Mouse (Mus musculus): Measurements from ENCODE around the gene Nell2. TPM values are rescaled to one million over a fixed set of nuclear protein-coding genes. Genes with fewer than 3 reads are reported as not detected.
"Not testable (repeated sequence)": the region's sequence is repeated elsewhere in the genome, so short reads cannot be mapped to it uniquely, and the experiment has no call there.

Nell2 gene
- total RNA-seq, 4 experiments from 2014 or later, result 3.1 to 5.2 (median 4.5) TPM

GRCm38 (mm10) chr15:95237021-95237420 is 291.3 kb downstream of the Nell2 start:
- DNase-seq, result not testable (repeated sequence)

DNA sequence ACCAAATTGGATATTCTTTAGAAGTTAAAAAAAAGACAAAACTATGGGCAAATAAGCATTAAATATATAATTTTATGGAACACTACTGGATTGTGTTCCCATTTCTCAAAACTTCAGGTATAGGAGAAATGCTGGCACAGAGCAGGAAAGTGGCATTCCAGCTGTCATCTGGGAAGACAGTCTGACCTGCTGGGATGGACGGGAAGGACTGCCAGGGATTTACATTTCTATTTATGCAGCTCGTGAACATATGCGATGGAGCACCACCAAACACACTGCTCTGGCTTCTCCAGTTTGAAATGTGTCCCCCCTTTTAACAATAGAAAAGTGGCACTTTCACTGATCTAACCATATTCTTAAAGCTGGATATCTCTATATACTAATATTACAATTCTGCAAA is 291.9 kb downstream of the Nell2 start:
- no peak for DNase-seq

- DNase-seq, result no peak
Measured at GRCm38 (mm10) chr15:95231171-95231570, 297.2 kb downstream of the Nell2 start.

GRCm38 (mm10) chr15:95216640-95217365 is 311.6 kb downstream of the Nell2 start:
- DNase-seq, result no peak

DNA sequence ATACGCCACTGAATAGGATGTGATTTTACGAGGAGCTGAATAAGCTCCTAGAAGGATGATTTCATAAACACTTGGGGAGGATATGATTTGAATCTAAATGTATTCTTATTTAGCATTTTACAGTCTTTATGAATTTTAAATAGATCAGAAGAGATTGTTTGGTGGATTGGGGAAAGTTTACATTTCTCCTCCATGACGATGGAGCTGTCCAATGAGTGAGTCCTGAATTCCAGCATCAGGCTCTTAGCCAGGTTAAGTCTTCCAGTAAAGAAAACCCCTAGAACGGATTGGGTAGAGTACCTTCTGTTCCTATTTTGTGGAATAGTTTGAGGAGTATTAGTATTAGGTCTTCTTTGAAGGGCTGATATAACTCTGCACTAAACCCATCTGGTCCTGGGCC is 317.8 kb downstream of the Nell2 start:
- DNase-seq, result no peak

GRCm38 (mm10) chr15:95209186-95209585 is 319.2 kb downstream of the Nell2 start:
- DNase-seq, result no peak

- no peak for DNase-seq
Measured at GRCm38 (mm10) chr15:95193661-95194280, 334.6 kb downstream of the Nell2 start.

DNA sequence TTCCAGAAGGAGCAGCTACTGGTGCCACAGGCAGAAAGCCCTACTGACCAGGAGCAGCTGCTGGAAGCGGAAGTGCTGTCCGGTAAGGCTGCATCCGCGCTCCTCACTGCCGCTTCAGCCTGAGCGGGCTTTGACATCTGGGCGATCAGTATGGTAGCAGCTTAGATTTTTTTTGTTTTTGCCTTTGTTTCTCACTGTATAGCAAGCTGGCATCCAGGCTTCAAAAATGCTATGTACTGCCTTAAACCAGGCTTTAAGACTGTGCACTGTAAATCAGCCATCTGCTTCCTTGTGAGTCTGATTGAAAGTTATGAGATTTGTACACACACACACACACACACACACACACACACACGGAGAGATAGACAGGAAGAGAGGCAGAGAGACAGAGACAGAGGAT is 335.4 kb downstream of the Nell2 start:
- DNase-seq, result no peak

DNA sequence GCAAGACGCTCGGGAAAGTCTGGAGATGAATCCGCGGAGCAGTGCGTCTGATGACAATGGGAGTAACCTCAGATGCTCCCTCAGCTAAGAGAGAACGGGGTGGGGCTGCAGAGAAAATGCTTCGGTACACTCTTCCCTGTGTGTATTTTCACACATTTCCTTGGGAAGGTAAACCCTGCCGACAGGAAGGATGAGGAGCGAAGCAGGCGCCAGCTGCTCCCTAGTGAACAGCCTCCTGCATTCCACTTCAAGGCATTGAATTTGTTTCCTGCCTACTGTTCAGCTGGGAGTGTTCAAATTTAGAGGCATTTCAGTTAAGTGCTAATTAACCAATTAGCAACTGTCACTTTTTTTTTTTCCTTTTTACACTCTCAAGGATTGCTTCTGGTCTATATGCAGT is 342.1 kb downstream of the Nell2 start:
- no peak for DNase-seq

DNA sequence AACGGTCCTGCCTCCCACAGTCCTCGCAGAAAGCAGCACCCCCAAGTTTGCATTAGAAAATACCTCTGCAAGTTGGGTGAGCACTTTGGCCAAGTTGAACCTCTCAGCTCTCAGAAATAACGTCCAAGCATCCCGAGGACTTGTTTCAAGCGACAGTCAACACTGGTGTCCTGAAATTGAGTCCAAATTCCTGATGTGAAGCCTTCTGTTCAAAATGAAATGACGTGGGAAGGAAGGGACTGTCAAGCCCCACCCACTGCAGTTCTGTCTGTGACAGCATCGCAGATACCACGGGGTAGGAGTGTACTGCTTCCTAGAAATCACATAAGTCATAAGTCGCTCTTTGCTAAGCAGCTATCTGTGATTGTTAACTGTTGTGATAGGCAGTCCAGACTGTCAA is 342.9 kb downstream of the Nell2 start:
- DNase-seq, result no peak

DNA sequence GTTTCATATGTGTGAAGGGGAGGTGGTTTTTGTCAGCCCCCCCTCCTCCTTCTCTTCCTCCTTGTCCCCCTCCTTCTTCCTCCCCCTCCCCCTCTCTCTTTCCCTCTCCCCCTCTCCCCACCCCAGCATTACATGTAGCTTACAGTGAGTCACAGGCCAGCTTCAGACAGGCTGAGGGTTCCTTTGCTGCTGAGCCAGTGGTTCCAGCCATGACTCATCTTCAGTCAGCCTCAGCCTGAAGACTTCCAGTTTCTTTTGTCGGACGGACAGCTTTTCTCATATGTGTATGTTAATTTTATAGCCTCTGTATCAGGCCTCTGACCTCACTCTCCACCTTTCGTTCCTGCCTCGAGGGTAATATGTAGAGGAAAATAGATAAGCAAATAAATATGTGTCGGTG is 344.9 kb downstream of the Nell2 start:
- no peak for DNase-seq

GRCm38 (mm10) chr15:95156828-95157227 is 371.5 kb downstream of the Nell2 start:
- DNase-seq, result no peak

DNA sequence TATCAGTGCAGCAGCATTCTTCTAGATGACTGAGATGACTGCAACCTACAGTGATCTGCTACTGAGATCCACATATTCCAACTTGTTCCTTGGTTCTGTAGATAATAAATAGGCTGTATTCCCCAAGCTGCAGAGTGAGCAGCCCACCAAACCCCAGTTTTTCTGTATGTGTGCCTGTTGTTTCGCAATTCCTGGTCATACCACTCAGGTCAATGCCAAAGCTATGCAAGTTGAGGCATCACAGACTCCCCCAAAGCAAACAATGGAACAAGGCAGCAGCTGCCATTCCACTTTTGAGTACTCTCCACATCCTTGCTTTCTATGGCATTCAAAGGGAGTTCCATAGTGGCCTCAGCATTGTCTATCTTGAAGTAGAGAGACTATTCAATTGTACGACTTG is 383.2 kb downstream of the Nell2 start:
- DNase-seq, result no peak

- DNase-seq, result no peak
Measured at GRCm38 (mm10) chr15:95144131-95144530, 384.2 kb downstream of the Nell2 start.

DNA sequence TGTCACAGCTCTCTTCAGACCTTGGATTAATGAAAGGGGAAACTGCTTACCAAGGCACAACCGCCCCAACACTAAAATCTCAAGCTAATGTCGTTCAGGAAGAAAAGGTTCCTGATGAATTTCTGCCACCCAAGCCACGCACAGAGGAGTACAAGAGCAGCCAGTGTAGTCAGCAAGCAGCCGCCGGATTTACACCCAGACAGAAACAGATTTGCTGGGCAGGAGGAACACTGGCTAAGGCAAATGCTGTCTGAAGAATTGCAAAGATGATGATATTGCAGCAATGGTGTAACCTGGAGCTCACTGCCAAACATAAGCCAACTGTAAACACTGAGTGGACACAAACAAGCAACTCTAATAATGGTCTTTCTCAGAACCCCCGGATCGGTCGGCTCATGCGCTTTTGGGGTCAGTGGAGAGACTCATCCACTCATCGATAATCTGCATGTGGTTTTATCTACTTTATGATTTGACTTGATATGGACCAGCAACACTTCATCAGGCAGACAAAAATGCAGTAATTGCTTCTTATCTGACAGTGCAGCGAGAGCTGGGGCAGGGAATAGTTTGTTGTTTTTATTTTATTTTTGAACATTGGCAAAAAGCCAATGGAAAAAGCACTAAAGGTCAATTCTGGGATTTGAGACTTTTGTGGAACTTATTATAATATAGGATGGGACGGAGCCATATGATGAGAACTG is 389.5 kb downstream of the Nell2 start:
- no peak for DNase-seq

- DNase-seq, result no peak
Measured at GRCm38 (mm10) chr15:95137018-95137810, 391.1 kb downstream of the Nell2 start.

- DNase-seq, result no peak
Measured at GRCm38 (mm10) chr15:95135926-95136609, 392.3 kb downstream of the Nell2 start.

GRCm38 (mm10) chr15:95131401-95131800 is 397.0 kb downstream of the Nell2 start:
- no peak for DNase-seq

DNA sequence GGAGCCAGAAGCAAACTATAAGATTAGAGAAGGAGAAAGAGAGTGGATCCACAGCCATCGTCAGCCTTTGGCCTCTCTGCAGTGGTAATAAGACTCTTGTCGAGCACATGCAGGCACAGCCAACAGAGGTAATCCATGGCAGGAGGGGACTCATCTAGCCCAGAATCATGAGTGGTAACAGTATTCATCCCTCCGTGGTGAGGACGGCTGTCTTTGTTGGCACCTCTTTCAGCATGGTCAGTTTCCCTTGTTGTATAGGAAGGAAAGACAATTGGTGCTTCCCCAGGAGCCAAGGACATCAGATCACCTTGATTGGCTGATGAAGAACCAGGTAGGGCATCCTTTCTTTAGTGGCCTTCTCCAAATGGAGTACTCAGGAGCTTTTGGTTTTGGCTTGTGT is 419.7 kb downstream of the Nell2 start:
- DNase-seq, result no peak

- DNase-seq, result no peak
Measured at GRCm38 (mm10) chr15:95107246-95107809, 421.0 kb downstream of the Nell2 start.

GRCm38 (mm10) chr15:95101522-95101921 is 426.8 kb downstream of the Nell2 start:
- no peak for DNase-seq

- DNase-seq, result no peak
Measured at GRCm38 (mm10) chr15:95100133-95100532, 428.2 kb downstream of the Nell2 start.
